Mouse (Mus musculus) liver, embryonic 14.5 days (tissue): ENCODE measurements at regions not wholly inside any gene's neighbourhood (a gene's known extent, or its start where the extent isn't known, plus 50 kb on each side); places are given as distances from the start of the nearest gene placed in this dataset.

Experiments used
- ATAC-seq: fragments of 200-750 bp; cut with Nextera tagmentation; 2 replicates; pipeline ENCODE4 v1.8.0; 2017; ENCODE audit warnings: moderate number of reproducible peaks, mild to moderate bottlenecking, moderate library complexity; ENCODE audit not compliant: insufficient read depth
- DNase-seq, 3 experiments: peaks; one replicate each; pipeline ENCODE4 v3.0.0-alpha.2; 2012 to 2013; ENCODE audit warnings: low read depth in 3 of 3, low spot score in 3 of 3
- H3K27ac ChIP-seq: fragments of 300-500 bp; sonication (generic); 2 replicates; pipeline ENCODE4 v1.5.1; 2014; ENCODE audit warnings: moderate library complexity, mild to moderate bottlenecking, control low read depth, inconsistent platforms
- H3K27me3 ChIP-seq: fragments of 300-500 bp; sonication (generic); 2 replicates; pipeline ENCODE4 v1.6.1; 2014; ENCODE audit warnings: mild to moderate bottlenecking, low read length, moderate library complexity; ENCODE audit not compliant: control insufficient read depth, insufficient read depth
- H3K36me3 ChIP-seq: fragments of 300-500 bp; sonication (generic); replicated peaks from 2 replicates; pipeline ENCODE4 v1.6.1; 2014; ENCODE audit warnings: low read depth; ENCODE audit not compliant: control insufficient read depth, insufficient read depth
- H3K4me1 ChIP-seq, 2 experiments: fragments of 200-500 bp in 1 of 2; fragments of 300-500 bp in 1 of 2; sonication (generic) in 1 of 2; replicated peaks; 2 replicates each; pipeline ENCODE4 v1.6.1; 2012 to 2014; ENCODE audit warnings: antibody characterized with exemption in 1 of 2, inconsistent platforms in 1 of 2, low read length in 1 of 2; ENCODE audit not compliant: control insufficient read depth in 2 of 2, insufficient read depth in 2 of 2
- H3K4me2 ChIP-seq: fragments of 300-500 bp; sonication (generic); 2 replicates; pipeline ENCODE4 v1.6.1; 2014; ENCODE audit warnings: low read depth, mild to moderate bottlenecking, control low read depth, moderate library complexity
- H3K4me3 ChIP-seq, 2 experiments: fragments of 200-500 bp in 1 of 2; fragments of 300-500 bp in 1 of 2; sonication (generic) in 1 of 2; 2 replicates each; pipeline ENCODE4 v1.5.1; 2012 to 2014; ENCODE audit warnings: low read depth in 2 of 2, low read length in 2 of 2, mild to moderate bottlenecking in 2 of 2, control low read depth in 1 of 2, inconsistent platforms in 1 of 2, moderate library complexity in 1 of 2; ENCODE audit not compliant: insufficient read depth in 1 of 2
- H3K9ac ChIP-seq: fragments of 300-500 bp; sonication (generic); replicated peaks from 2 replicates; pipeline ENCODE4 v1.6.1; 2014; ENCODE audit warnings: mild to moderate bottlenecking, control low read depth, moderate library complexity
- H3K9me3 ChIP-seq: fragments of 300-500 bp; sonication (generic); 2 replicates; pipeline ENCODE4 v1.6.1; 2016; ENCODE audit warnings: low read length, mixed read lengths; ENCODE audit not compliant: control insufficient read depth
- CTCF ChIP-seq: IDR thresholded peaks from 2 replicates; pipeline ENCODE4 v1.5.1; 2016; ENCODE audit warnings: antibody characterized with exemption, low read depth, control low read depth
- EP300 ChIP-seq: IDR thresholded peaks from 2 replicates; pipeline ENCODE4 v1.6.1; 2016; ENCODE audit warnings: antibody characterized with exemption, low read depth
- WGBS: fragments of 180-500 bp; shearing (Covaris S2); extraction: QIAGEN DNeasy Blood & Tissue Kit; methylation state at CpG from one replicate; pipeline ENCODE4 v1.1.7; 2014; ENCODE audit not compliant: insufficient replicate concordance; 5-methylcytosine and 5-hydroxymethylcytosine counted together

- H3K4me1 ChIP-seq = no peaks in the 10 kb centered on the region
- ATAC-seq (no peak), DNase-seq (no peak)
- no peaks in the 10 kb centered on the region for H3K9me3 ChIP-seq
- no peak overlapping the region for H3K9ac ChIP-seq
- WGBS = 74% methylated on average over 3 of the region's 3 CpGs
- no peak overlapping the region for H3K4me3 ChIP-seq
- no peak overlapping the region for H3K4me2 ChIP-seq
- no peak overlapping the region for H3K27ac ChIP-seq
- no peaks in the 10 kb centered on the region for H3K27me3 ChIP-seq
- H3K36me3 ChIP-seq = no peaks in the 10 kb centered on the region
- TF ChIP-seq CTCF = no peak
- TF ChIP-seq EP300 = no peak
These were observed 100.6 kb upstream of the Sh3bp4 start for GRCm38 (mm10) chr1:88969630-88970029.

DNA sequence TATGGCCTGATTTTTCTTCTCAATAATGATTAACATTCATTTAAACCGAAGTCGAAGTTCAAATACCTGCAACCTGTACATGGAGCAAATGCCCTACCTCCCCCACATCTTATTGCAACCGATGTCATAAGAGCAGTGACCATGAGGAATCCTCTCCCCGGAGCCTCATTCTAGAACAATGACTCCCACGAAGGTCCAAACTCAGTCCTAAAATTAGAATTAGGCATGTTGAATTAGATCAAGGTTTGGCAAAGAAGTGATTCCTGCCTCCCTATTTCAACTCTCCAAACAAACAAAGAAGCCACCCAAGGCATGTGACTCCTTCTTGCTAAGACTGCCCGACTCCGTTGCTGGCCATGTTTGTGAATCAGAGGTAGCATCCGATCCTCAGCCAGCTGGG lies 94.1 kb upstream of the Sh3bp4 start:
- no peaks in the 10 kb centered on the region for H3K9me3 ChIP-seq
- H3K4me3 ChIP-seq = no peak overlapping the region
- no peak overlapping the region for H3K27ac ChIP-seq
- no peaks in the 10 kb centered on the region for H3K27me3 ChIP-seq
- H3K4me2 ChIP-seq = no peak overlapping the region
- H3K36me3 ChIP-seq = no peaks in the 10 kb centered on the region
- DNase-seq (no peak), ATAC-seq (no peak)
- WGBS = 67% methylated on average over 8 of the region's 8 CpGs
- no peak overlapping the region for H3K9ac ChIP-seq
- TF ChIP-seq CTCF (no peak), EP300 (no peak)
- no peaks in the 10 kb centered on the region for H3K4me1 ChIP-seq

DNA sequence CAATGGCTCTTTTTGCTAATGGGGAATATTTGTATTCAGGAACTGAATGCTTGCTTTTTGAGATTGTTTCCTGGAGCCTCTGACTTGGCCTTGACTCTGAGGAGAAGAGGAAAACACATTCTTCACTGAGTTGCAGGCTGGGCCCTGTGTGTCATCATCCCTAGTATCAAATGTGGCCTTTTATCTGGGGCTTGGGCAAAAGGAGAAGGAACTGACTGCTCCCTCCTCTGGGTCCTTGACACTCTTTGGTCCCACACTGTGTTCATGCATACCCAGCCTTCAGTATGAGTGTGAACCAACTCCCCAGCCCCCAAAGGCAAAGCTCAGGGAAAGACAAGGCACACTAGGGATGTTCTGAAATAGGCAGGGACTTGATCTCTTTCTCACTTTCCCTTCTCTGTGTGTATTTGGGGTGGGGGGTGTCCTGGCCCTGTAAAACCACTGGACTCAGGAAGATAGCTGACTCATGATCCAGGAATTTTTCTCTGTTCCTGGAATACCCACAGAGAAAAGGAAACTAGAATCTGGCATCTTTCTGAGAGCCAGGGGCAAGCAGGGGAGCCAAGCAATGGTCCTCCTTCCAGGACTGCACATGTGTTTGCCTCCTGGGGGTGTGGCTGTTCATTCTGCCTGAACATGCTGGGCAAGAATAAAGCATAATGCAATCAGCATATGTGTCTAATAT lies 82.1 kb upstream of the Sh3bp4 start:
- no peak for ATAC-seq
- DNase-seq = no peak
- Histone ChIP-seq H3K9ac (no peak overlapping the region), H3K27ac (no peak overlapping the region), H3K27me3 (no peaks in the 10 kb centered on the region), H3K4me2 (no peak overlapping the region), H3K4me3 (no peak overlapping the region), H3K9me3 (no peaks in the 10 kb centered on the region), H3K36me3 (no peaks in the 10 kb centered on the region), H3K4me1 (no peaks in the 10 kb centered on the region)
- TF ChIP-seq CTCF = no peak
- no peak for TF ChIP-seq EP300

- Histone ChIP-seq H3K9ac (no peak overlapping the region), H3K27ac (no peak overlapping the region), H3K4me1 (no peaks in the 10 kb centered on the region; a peak in 1 of 4 replicates), H3K36me3 (no peaks in the 10 kb centered on the region), H3K27me3 (no peaks in the 10 kb centered on the region), H3K9me3 (no peaks in the 10 kb centered on the region), H3K4me3 (no peak overlapping the region), H3K4me2 (no peak overlapping the region)
- DNase-seq = no peak
- no peak for ATAC-seq
- WGBS = 60% methylated on average over 12 of the region's 12 CpGs
- TF ChIP-seq EP300 (no peak), CTCF (no peak)
These were observed 75.5 kb upstream of the Sh3bp4 start for GRCm38 (mm10) chr1:88994588-88995331.

DNA sequence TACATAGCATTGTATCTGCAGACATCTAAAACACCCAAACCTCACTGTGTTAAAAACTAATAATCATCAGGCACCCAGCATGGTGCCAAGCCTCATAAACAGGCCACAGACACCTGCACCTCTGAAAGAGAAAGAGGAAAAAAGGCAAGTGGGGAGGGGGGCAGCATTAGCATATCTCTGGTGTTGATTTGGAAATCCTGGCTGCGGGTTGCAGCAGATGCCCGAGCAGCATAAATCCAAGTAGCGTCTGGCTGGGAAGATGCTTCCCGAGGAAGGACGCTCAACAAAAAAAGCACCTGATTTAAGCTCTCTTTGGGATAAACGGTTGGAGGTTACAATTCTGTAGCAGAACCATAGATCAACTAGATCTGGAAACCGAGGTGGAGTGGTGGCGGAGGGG lies 74.3 kb upstream of the Sh3bp4 start:
- DNase-seq (no peak), ATAC-seq (no peak)
- 47% methylated on average over 8 of the region's 8 CpGs for WGBS
- no peak for TF ChIP-seq EP300
- TF ChIP-seq CTCF = no peak
- no peak overlapping the region for H3K4me2 ChIP-seq
- no peak overlapping the region for H3K9ac ChIP-seq
- H3K9me3 ChIP-seq = no peaks in the 10 kb centered on the region
- H3K27ac ChIP-seq = no peak overlapping the region
- no peaks in the 10 kb centered on the region; a peak in 1 of 4 replicates for H3K4me1 ChIP-seq
- no peaks in the 10 kb centered on the region for H3K36me3 ChIP-seq
- no peak overlapping the region for H3K4me3 ChIP-seq
- no peaks in the 10 kb centered on the region for H3K27me3 ChIP-seq
